Mouse (Mus musculus): ENCODE measurements at regions not wholly inside any gene's neighbourhood (a gene's known extent, or its start where the extent isn't known, plus 50 kb on each side); places are given as distances from the start of the nearest gene placed in this dataset.

DNA sequence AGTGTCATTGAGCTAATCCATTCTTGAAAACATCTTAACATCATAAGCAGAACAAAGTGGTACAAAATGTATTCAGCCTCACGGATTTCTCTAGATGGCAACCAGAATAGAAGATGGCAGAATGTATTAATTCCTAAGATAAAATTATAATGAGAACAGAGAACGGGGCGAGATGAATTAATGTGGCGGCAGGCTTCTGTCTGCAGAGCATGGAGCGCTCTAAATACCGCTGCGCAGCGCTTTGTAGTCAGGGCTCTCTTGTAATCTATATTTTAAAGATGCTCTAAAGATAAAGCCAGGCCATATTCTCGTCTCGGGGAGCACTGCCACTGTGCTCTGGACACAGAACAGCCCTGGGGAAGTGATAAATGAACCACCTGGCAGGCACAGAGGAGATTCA lies 315.2 kb upstream of the Kif2a start:
- Histone ChIP-seq H3K36me3 (no peaks in the 10 kb centered on the region), H3K9ac (no peak overlapping the region), H3K9me3 (no peaks in the 10 kb centered on the region), H3K27me3 (no peaks in the 10 kb centered on the region), H3K4me3 (no peak overlapping the region), H3K27ac (replicated peaks) (no peak overlapping the region), H3K4me1 (replicated peaks) (peaks cover 6% of the 10 kb centered on the region; the same call in 1 of the 2 replicates), H3K4me2 (peak overlapping the region; percentile 32)
- 51% methylated on average over 10 of the region's 10 CpGs for WGBS
- ATAC-seq (ENCODE audit: low FRiP score, low read depth), result no peak

DNA sequence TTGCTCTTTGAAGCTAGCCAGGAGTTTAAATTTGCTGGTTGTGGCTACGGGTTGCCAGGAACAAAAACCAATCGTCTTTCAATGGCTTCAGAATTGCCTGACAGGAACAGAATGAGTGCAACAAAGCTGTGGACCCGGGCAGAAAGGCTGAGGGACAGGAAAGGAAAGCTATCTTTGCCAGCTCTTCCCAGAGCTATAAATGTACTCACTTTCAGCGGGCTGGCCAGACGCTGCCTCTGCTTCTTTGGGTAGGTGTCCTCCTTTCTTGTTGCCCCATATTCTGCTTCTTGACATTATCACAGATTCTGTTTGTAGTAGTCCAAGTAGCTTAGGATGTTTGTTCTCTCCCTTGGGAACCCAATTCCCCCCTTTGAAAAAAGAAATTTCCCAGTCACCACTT lies 307.4 kb upstream of the Kif2a start:
- no peak for ATAC-seq (ENCODE audit: low FRiP score, low read depth)
- Histone ChIP-seq H3K27me3 (no peaks in the 10 kb centered on the region), H3K36me3 (no peaks in the 10 kb centered on the region), H3K9me3 (no peaks in the 10 kb centered on the region), H3K4me1 (replicated peaks) (no peaks in the 10 kb centered on the region), H3K27ac (replicated peaks) (no peak overlapping the region), H3K4me3 (no peak overlapping the region), H3K4me2 (no peak overlapping the region), H3K9ac (no peak overlapping the region)
- 63% methylated on average over 5 of the region's 5 CpGs for WGBS

DNA sequence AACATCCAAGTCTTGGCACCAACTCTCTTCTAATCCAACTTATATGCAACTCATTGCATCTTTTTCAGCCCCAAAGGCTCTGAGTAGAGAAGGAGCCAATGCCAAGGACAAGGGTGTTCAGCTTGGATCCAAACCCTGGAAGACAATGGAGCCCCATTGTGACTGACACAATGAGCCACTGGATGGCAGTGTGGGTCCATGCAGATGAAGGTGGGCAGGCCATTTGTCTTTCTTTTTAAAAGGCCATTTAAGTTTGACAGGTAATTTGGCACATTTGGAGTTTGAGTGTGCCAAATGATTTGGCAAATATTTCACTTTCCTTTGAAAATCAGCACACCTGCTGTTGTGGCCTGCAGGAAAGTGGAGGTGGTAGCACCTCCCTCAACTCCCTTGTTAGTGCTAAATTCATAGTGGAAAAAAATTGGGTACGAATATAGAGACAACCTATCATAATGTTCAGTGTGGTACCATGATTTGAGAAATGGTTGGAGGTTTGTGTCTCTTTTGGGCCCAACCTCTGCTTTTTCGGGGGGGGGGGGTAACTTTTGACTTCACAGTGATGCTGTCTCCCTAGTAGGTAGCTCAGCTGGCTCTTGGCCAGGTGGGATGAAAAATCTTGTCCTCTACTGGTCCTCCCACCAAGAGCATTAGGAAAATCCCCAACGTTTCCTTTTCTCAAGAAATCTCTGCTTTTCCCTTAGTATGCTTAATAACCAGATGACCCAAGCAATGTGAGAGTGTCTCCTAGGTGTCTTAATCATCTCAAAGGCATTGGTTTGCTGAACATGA lies 304.0 kb upstream of the Kif2a start:
- no peak overlapping the region for H3K4me3 ChIP-seq
- H3K27ac ChIP-seq (replicated peaks), result no peak overlapping the region
- no peak overlapping the region for H3K9ac ChIP-seq
- no peaks in the 10 kb centered on the region for H3K9me3 ChIP-seq
- WGBS, result 61% methylated on average over 3 of the region's 3 CpGs
- no peaks in the 10 kb centered on the region for H3K4me1 ChIP-seq (replicated peaks)
- no peaks in the 10 kb centered on the region for H3K36me3 ChIP-seq
- H3K4me2 ChIP-seq, result no peak overlapping the region
- peak; percentile 66; the same call in 1 of the 2 replicates for ATAC-seq (ENCODE audit: low FRiP score, low read depth)
- H3K27me3 ChIP-seq, result no peaks in the 10 kb centered on the region

DNA sequence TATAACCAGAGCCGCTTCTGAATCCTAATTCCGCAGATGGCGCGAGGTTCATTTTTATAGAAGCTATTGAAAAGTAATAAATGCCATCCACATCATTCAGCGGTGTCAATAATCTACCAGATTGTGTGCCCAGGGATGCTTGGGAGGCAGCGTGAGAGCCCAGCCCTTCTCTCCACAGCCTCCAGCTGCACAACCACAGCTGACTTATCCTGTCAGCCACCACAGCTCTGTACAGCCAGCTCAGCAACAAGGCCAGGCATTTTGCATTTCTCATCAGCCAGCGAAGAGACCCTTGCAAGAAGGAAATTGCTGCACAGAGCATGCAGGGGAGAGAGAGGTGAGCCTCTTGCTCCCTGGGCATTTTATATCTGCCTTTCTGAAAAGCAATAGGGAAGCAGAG lies 292.8 kb upstream of the Kif2a start:
- H3K4me2 ChIP-seq, result no peak overlapping the region
- no peak overlapping the region for H3K4me3 ChIP-seq
- no peaks in the 10 kb centered on the region for H3K9me3 ChIP-seq
- no peak overlapping the region for H3K9ac ChIP-seq
- 0 out of 2 replicates have a peak, but pooled peaks cover 5% of the 10 kb centered on the region for H3K4me1 ChIP-seq (replicated peaks)
- H3K27ac ChIP-seq (replicated peaks), result peak overlapping the region; percentile 63
- ATAC-seq (ENCODE audit: low FRiP score, low read depth), result peak; percentile 54; the same call in 1 of the 2 replicates
- 73% methylated on average over 7 of the region's 7 CpGs for WGBS
- H3K27me3 ChIP-seq, result no peaks in the 10 kb centered on the region
- H3K36me3 ChIP-seq, result no peaks in the 10 kb centered on the region

DNA sequence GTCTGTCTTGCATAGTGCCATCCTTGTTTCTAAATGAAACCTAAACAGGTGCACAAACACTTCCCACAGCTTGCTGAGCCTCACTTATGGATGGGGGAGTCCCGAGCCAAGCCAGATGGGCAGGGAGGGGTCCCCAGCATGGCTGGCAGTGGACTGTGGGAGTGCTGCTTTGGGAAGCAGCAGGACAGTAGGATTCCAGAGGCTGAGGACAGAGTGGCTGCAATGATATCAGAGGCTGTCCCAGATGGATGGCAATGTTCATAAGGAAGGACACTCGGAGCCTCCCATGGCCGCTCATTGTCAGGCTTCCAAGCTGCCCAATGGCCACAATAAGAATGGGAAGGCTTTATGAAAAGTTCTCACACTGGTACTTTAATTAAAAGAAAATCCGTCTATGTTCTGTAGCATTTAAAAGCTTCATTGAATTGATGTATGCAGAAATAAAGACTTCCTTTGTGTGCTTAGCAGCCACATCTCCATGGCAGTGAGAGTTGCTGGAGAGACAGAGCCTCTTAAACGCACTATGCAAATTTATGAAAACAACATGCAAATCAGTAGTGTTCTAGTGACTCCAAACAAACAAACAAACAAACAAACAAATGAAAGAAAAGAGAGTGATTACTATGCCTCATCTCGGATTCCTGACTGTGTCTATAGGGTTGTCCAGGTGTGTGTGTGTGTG lies 287.2 kb upstream of the Kif2a start:
- 36% methylated on average over 6 of the region's 6 CpGs for WGBS
- Histone ChIP-seq H3K9ac (no peak overlapping the region), H3K4me3 (no peak overlapping the region), H3K27ac (replicated peaks) (peak overlapping the region; percentile 50), H3K36me3 (no peaks in the 10 kb centered on the region), H3K27me3 (no peaks in the 10 kb centered on the region), H3K4me1 (replicated peaks) (no peaks in the 10 kb centered on the region; the same call in 1 of the 2 replicates), H3K9me3 (no peaks in the 10 kb centered on the region), H3K4me2 (no peak overlapping the region)
- peak; percentile 87 for ATAC-seq (ENCODE audit: low FRiP score, low read depth)

DNA sequence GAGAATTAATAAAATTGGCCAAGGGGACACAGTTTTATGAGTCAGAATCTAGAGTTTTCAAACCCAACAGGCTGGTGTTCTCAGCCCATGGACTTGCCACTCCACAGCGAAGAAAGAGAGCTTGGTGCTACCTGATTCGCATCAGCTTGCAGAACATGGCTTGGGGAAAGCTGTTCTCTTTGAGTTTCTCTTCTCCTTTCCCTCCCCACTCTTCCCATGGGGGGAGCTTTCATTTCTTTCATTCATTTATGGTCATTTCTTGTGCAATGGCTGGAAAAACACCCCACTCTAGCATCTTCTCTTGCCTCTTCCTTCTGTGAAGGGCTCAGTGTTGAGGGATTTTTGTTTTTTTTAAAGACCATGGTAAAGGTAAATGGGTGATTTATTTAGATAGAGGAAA lies 286.5 kb upstream of the Kif2a start:
- ATAC-seq (ENCODE audit: low FRiP score, low read depth), result no peak
- H3K27ac ChIP-seq (replicated peaks), result no peak overlapping the region
- no peak overlapping the region for H3K4me3 ChIP-seq
- no peaks in the 10 kb centered on the region for H3K9me3 ChIP-seq
- H3K36me3 ChIP-seq, result no peaks in the 10 kb centered on the region
- WGBS, result 96% methylated on average over 2 of the region's 2 CpGs
- no peaks in the 10 kb centered on the region for H3K27me3 ChIP-seq
- no peak overlapping the region for H3K4me2 ChIP-seq
- peaks cover under 1% of the 10 kb centered on the region; the same call in 1 of the 2 replicates for H3K4me1 ChIP-seq (replicated peaks)
- no peak overlapping the region for H3K9ac ChIP-seq

DNA sequence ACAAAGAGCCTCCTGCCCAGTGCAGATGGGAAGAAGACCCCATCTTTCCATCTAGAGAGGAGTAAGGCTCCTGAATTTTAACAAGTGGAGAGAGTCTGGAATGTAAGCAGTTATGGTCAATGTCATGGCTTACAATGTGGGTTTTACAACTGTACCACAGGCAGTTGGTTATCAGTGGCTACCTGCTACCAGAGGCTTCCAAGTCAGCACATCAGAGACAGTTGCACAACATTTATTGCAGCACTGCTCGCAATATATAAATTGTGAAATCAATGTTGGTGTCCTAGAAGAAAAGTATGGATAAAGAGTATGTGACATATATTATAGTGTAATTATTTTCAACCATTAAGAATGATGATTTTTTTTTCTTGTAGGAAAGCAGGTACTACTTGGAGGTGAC lies 285.0 kb upstream of the Kif2a start:
- peaks cover 2% of the 10 kb centered on the region; the same call in 1 of the 2 replicates for H3K4me1 ChIP-seq (replicated peaks)
- 94% methylated on average over 1 of the region's 1 CpGs for WGBS
- no peak overlapping the region for H3K4me3 ChIP-seq
- no peaks in the 10 kb centered on the region for H3K9me3 ChIP-seq
- no peak overlapping the region for H3K27ac ChIP-seq (replicated peaks)
- H3K9ac ChIP-seq, result no peak overlapping the region
- H3K27me3 ChIP-seq, result no peaks in the 10 kb centered on the region
- no peaks in the 10 kb centered on the region for H3K36me3 ChIP-seq
- ATAC-seq (ENCODE audit: low FRiP score, low read depth), result no peak
- no peak overlapping the region for H3K4me2 ChIP-seq

DNA sequence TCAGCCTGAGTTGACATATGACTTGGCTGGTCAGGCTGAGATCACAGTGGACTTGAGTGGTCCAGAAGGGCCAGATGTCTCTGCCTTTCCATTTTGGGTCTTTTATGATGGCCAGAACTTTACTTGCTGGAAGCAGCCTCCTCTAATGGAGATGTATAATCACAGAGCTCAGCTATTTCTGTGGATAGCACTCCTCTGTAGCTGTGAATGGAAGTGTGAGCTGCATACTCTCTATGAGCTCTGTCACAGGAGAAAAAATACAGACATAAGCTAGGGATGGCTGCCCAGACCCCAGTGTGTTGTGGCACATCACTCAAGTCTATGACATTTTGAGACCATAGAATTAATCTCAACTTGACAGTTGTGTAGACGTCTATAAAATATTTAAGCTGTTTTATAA lies 284.3 kb upstream of the Kif2a start:
- H3K27me3 ChIP-seq, result no peaks in the 10 kb centered on the region
- H3K4me1 ChIP-seq (replicated peaks), result peaks cover 2% of the 10 kb centered on the region; the same call in 1 of the 2 replicates
- H3K4me3 ChIP-seq, result no peak overlapping the region
- no peak overlapping the region for H3K4me2 ChIP-seq
- H3K9me3 ChIP-seq, result no peaks in the 10 kb centered on the region
- no peaks in the 10 kb centered on the region for H3K36me3 ChIP-seq
- no peak for ATAC-seq (ENCODE audit: low FRiP score, low read depth)
- H3K9ac ChIP-seq, result no peak overlapping the region
- H3K27ac ChIP-seq (replicated peaks), result no peak overlapping the region
- WGBS, result 88% methylated on average over 1 of the region's 1 CpGs

DNA sequence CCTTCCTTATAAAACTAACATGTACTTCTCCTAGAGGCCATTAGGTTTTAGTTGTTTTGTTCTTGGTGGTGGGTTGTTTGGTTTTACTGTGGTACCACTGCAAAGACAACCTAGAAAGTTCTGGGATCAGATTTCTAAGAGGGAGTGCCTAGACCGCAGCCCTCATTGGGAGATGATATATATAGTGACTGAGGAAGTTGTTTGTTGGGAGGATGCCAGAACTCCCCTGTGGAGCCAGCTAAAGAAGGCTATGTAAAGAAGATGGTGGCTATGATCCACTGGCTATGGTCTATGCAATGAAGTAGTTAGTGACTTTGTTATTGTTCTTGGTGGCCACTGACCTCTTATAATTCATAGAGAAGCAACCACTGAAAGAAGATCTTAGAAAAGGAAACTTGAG lies 283.8 kb upstream of the Kif2a start:
- 77% methylated on average over 1 of the region's 1 CpGs for WGBS
- Histone ChIP-seq H3K4me3 (no peak overlapping the region), H3K27me3 (no peaks in the 10 kb centered on the region), H3K9ac (no peak overlapping the region), H3K36me3 (no peaks in the 10 kb centered on the region), H3K27ac (replicated peaks) (no peak overlapping the region), H3K9me3 (no peaks in the 10 kb centered on the region), H3K4me1 (replicated peaks) (peaks cover 2% of the 10 kb centered on the region; the same call in 1 of the 2 replicates), H3K4me2 (no peak overlapping the region)
- ATAC-seq (ENCODE audit: low FRiP score, low read depth), result no peak

DNA sequence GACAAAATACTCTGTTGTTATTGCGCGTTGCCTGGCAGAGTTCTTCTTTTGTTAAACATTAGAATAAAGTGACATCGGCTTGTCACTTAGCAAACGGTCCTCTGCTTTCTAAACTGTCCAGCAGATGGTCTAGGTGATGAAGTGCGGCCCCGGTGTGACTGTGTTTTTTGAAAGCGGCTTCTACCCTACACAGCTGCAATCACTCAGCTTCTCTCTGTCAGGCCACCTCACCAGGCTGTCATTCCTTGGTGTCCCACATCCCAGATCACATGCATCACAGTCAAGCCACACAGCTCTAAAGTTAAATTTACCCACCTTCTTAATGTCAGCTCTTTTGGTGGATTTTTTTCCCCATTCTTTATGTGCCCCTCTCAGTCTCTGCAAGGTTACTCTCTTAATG lies 282.0 kb upstream of the Kif2a start:
- H3K4me3 ChIP-seq, result no peak overlapping the region
- H3K27ac ChIP-seq (replicated peaks), result no peak overlapping the region
- H3K9me3 ChIP-seq, result no peaks in the 10 kb centered on the region
- H3K9ac ChIP-seq, result no peak overlapping the region
- peaks cover 2% of the 10 kb centered on the region; the same call in 1 of the 2 replicates for H3K4me1 ChIP-seq (replicated peaks)
- WGBS, result 65% methylated on average over 7 of the region's 7 CpGs
- H3K36me3 ChIP-seq, result no peaks in the 10 kb centered on the region
- H3K27me3 ChIP-seq, result no peaks in the 10 kb centered on the region
- no peak overlapping the region for H3K4me2 ChIP-seq
- no peak for ATAC-seq (ENCODE audit: low FRiP score, low read depth)

DNA sequence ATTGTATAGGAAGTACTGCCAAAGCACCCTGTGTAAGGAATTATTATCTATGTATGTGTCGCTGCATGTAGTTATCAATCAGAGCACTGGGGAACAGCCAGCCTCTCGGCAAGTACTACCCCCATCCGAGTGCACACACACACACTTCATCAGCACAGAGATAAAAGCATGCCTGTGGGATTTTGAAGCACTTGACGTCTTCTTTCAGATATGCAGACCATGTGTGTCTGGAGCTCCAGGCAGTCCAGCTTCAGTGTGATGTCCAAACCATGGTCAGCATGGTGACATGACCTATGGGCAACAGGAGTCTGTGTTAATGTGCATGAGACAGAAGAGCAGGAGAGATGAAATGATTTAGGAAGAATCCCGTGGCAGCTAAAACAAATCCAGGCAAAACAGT lies 281.4 kb upstream of the Kif2a start:
- Histone ChIP-seq H3K27ac (replicated peaks) (no peak overlapping the region), H3K36me3 (no peaks in the 10 kb centered on the region), H3K27me3 (no peaks in the 10 kb centered on the region), H3K4me2 (no peak overlapping the region), H3K4me1 (replicated peaks) (peaks cover 2% of the 10 kb centered on the region; the same call in 1 of the 2 replicates), H3K4me3 (no peak overlapping the region), H3K9ac (no peak overlapping the region), H3K9me3 (no peaks in the 10 kb centered on the region)
- WGBS, result 49% methylated on average over 5 of the region's 5 CpGs
- ATAC-seq (ENCODE audit: low FRiP score, low read depth), result no peak

DNA sequence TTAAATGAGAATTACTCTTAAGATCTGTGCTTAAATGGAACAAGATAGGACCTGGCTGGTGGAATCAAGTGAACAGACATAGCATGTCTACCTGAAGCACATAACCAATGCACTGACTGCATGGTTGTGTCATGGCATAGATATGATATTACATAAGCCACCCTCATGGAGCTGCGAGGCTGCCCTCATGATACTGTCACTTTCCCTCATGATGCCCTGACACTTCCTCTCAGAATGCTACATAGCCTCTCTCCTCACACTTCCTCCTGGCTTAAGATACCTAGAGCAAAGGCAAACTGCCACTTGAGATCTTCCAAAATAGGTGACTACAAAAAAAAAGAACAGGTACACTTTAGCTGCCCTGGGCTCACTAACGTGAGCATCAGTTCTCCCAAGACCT lies 278.9 kb upstream of the Kif2a start:
- no peaks in the 10 kb centered on the region for H3K36me3 ChIP-seq
- H3K27ac ChIP-seq (replicated peaks), result no peak overlapping the region
- no peaks in the 10 kb centered on the region for H3K9me3 ChIP-seq
- no peak overlapping the region for H3K9ac ChIP-seq
- H3K27me3 ChIP-seq, result no peaks in the 10 kb centered on the region
- ATAC-seq (ENCODE audit: low FRiP score, low read depth), result no peak
- H3K4me1 ChIP-seq (replicated peaks), result peaks cover 2% of the 10 kb centered on the region; the same call in 1 of the 2 replicates
- H3K4me2 ChIP-seq, result no peak overlapping the region
- 96% methylated on average over 2 of the region's 2 CpGs for WGBS
- no peak overlapping the region for H3K4me3 ChIP-seq
